Mouse (Mus musculus) neutrophil, adult 5-6 weeks (primary cell): ENCODE measurements around the gene Gpx3. TPM values are rescaled to one million over a fixed set of nuclear protein-coding genes. Genes with fewer than 3 reads are reported as not detected.
"Not testable (repeated sequence)": the region's sequence is repeated elsewhere in the genome, so short reads cannot be mapped to it uniquely, and the experiment has no call there.

Experiments used
- ATAC-seq: fragments of 151-379, 151-347 bp; 2 replicates; pipeline ENCODE4 v1.8.0; 2017; ENCODE audit warnings: mild to moderate bottlenecking, moderate TSS enrichment; ENCODE audit not compliant: insufficient number of reproducible peaks, poor library complexity, low FRiP score, severe bottlenecking; ENCODE audit errors: extremely low read depth
- total RNA-seq: library from RNA; stranded (forward); fragments of 200-1000 nt; gene quantifications from 2 replicates; pipeline ENCODE4 v1.2.3, GENCODE M21; 2017

Gpx3 gene
- total RNA-seq, result not detected in 2 replicates

GRCm38 (mm10) chr11:54902333-54903323, at the start of gene Gpx3:
Gene Gpx3 (plus strand): TSS chr11:54902453.
- no peak for ATAC-seq

- ATAC-seq, result not testable (repeated sequence)
Observed at GRCm38 (mm10) chr11:54858880-54859279, 43.4 kb upstream of the Gpx3 start.

DNA sequence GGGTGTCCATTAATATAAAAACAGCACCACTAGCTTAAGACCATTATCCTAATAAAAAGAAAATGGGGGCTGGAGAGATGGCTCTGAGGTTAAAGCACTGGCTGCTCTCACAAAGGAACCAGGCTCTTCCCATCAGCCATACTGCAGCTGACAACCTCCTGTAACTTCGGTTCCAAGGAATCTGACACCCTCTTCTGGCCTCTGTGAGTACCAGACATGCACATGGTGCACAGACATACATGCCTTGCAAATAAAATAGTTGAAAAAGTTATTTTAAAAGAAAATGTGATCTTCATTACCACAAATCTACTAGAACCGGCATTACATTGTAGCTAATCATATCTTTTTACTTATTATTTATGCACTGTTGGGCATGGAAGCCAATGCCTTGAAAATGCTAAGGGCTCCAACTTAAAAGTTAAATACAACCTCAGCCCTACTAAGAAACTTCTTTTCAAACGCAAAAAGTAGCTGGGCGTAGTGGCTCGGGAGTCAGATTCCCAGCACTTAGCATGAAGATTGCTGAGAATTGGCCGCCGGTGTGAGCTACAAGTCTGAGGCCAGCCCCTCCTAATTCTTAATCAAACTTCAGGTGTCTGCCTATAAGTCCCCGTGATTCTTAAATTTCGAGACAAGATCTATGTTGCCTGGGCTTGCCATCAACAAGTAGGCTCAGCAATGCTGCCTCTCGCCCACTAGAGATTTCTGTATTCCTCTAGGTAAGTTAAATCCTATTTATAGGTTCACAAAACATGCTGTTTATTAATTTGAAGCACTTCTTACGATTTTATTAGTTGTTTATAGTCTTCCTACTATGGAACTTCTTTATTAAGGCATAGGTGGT, 42.7 kb upstream of the Gpx3 start:
- no peak for ATAC-seq

GRCm38 (mm10) chr11:54860256-54861038, 41.8 kb upstream of the Gpx3 start, which contains the start of gene Lyrm7:
Gene Lyrm7 (minus strand): TSS chr11:54860916.
- ATAC-seq, result peak; percentile 95

- no peak for ATAC-seq
Observed at GRCm38 (mm10) chr11:54861471-54862420, 40.5 kb upstream of the Gpx3 start.

DNA sequence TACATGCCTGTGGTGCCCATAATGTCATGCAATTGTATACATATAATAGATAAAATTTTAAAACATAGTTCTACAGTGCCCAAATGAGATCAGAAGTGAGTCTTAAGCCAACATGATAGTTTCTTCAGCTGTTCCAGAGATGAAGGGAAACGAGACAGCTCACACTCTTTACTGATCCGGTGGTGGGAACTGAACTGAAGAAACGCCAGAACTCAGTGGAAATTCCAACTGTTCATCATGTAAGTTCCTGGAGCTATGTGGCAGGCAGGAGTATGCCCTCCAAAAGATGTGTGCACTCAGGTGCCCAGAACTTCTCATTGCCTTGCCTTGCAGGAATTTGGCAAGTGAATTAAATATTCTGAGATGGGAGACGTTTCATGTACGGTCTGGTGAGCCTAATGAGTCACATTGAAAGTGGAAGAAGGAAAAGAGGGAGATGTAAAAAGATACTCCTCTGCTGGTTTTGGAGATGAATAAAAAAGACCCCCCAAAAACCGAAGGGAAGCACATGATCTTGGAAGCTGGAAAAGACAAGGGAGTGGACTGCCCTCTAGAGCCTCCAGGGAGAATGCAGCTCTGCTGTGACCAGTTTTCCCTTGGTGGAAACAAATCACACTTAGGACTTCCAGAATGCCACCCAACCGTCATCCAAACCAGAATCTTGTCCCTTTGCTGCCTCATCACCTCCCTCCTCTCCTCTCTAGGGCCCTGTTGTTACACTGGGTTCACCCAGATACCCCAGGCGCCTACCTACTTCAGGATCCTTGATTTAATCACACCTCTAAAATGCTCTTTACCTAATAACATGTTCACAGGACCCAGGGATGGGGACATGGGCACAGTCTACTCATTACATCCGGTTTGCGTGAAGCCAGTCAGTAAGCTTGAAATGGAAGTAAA, 39.4 kb upstream of the Gpx3 start:
- no peak for ATAC-seq

DNA sequence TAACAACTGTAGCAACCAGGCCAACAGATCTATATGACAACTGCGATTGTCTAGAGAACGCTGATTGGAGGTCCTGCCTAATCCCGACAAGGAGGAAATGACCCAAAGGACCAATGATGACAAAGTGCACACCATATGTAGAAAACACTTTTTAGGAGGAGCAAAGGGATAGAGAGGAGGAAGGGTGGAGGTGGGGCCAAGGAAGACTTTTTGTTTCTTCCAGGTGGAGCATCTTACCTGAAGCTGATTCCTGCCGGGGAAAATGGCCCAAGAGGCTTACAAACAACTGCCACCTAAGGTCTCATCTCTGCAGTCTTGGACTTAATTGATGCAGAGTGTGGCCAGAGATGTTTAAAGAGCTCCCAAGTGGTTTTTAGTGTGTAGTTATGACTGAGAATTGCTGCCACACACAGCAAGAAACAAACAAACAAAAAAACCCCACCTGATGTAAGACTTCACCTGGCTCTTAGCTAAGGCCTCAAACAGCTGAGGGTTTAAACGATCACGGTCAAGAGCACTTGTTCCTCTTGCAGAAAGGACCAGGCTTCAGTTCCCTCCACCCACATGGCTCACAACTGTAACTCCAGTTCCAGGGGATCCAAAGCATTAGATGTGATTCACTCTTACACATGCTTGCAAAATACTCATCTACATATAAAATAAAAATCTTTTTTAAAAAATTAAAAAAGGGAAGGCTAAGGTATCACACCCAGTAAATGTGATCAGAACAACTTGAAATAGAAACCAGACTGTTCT, 36.7 kb upstream of the Gpx3 start:
- ATAC-seq, result no peak

GRCm38 (mm10) chr11:54866119-54867048, 35.9 kb upstream of the Gpx3 start, which contains the start of gene Hint1:
Gene Hint1 (plus strand): TSS chr11:54866383.
- peak; percentile 71 for ATAC-seq

DNA sequence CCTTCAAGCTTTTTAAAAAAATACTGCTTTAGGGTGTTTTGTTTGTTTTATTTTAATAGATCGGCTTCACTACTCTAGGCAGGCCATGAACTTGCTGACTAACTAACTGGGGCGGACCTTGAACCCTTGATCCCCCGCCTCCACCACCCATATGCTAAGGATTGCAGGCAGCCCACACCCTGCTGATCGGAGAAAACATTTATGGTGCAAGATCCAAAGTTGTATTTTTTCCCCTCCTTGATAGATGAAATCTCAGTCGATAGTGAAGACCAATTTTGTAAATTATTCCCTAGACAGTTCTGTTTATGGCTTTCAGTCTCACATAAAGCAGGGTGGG, 35.2 kb upstream of the Gpx3 start:
- no peak for ATAC-seq

DNA sequence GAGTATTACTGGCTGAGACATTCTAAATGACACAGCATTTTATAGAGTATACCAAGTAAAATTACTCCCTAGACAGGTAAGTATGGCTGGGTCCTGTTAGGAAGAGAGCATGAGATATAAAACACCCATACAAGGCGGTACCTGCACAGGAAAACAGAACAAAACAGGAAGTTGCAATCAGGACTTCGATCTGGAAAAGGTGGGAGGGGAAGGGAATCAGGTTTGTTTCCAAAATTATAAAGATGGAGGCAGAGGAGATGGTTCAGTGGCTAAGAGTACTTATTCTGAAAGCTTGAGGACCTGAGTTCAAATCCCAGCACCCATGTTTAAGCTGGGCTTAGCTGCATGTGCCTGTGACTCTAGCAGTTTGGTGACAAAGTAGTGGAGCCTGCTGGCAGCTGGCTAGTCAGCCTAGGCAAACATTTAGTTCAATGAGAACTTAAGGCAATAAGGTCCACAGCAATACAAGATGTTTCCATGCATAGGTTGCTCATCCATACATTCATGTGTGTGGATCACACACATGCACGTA, 34.3 kb upstream of the Gpx3 start:
- no peak for ATAC-seq

DNA sequence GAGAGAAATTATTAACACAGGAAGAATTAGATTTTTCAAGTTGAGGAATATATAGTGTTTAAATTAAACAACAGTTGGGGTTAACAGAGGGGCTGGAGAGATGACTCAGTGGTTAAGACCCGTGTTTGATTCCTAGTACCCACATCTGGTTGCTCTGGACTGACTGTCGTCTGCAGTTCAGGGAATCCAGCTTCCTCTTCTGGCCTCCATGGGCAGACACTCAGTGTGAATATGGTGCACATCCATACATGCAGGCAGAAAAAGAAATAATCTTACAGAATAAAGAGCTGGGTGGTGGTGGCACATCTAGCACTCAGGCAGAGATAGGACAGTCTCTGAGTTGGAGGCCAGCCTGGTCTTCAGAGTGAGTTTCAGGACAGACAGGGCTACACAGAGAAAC, 33.8 kb upstream of the Gpx3 start:
- no peak for ATAC-seq

- ATAC-seq, result no peak
Observed at GRCm38 (mm10) chr11:54869318-54869717, 32.9 kb upstream of the Gpx3 start.

DNA sequence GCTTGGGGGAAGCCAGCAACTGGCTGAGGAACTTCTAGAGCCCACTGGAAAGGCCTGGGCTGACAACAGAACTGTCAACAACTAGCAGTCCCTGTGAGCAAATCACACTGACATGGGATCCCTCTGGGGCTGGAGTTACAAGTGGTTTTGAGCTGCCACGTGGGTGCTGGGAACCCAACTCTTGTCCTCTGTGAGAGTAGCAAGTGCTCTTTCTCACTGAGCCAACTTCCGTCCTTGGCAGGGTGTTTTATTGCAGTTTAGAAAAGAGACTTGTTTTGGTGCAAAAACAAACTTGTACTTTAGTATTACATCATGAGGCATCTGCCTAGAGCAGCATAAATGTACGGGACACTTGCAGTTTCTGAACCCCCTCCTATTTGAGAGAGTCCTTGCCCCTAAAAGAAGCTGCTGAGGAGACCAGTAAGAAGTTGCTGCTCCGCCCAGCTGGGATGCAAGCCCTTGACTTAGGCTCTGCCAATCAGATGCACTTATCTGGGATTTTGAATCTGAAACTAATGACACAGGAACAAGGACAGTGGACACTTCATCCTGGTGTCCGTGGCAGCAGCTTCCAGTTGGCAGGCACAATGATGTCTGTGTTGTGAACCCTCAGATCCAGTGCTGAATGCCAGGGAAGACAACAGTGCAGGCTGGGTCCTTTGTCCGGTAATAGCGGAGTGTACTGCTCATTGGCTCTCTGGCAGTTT, 30.3 kb upstream of the Gpx3 start:
- ATAC-seq, result no peak

- no peak for ATAC-seq
Observed at GRCm38 (mm10) chr11:54876031-54876430, 26.2 kb upstream of the Gpx3 start.

GRCm38 (mm10) chr11:54878893-54879292, 23.4 kb upstream of the Gpx3 start:
- ATAC-seq, result no peak
